ENCODE assay signal across 31 mouse cellular contexts in the genomic region with DNA sequence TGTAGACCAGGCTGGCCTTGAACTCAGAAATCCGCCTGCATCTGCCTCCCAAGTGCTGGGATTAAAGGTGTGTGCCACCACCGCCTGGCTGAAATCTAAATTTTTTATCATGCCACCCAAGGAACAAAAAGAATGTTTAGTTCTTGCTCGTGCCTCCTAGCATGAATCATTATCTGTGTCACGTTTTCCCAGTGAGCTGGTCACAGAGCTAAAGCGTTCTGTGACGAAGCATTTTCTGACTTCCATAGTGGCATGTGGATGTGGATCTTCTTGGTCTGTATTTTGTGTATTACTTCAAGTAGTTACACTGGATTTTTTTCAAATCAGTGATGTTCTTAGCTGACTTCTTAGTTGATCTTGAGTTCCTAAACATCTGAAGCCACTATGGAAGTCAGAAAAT. TPM values are rescaled to one million over a fixed set of nuclear protein-coding genes. Genes with fewer than 3 reads are reported as not detected.
DNase-seq lines count a peak whose midpoint lies in the region; ATAC-seq and TF ChIP-seq lines count a peak whose summit lies in the region.
"Had no signal": no experiment of that assay in that cellular context is flagged by ENCODE, and none has a peak within 500 bp of the region (broad histone marks: within the 10 kb centered on the region; RNA-seq: fewer than 3 reads in every experiment).

No protein-coding gene starts in this region.

- H3K27me3 ChIP-seq in heart, embryonic 10.5 days (ENCODE audit: insufficient read depth, poor library complexity, severe bottlenecking), result no peaks in the 10 kb centered on the region
- no peaks in the 10 kb centered on the region for H3K27me3 ChIP-seq in megakaryocyte, embryonic 14.5 days (replicated peaks)
- no peaks in the 10 kb centered on the region for H3K27me3 ChIP-seq in liver, embryonic 14.5 days (ENCODE audit: control insufficient read depth, insufficient read depth, low read length)
- H3K27me3 ChIP-seq in forebrain, embryonic 11.5 days (ENCODE audit: control insufficient read depth, insufficient read depth, low read length), result no peaks in the 10 kb centered on the region
- H3K27me3 ChIP-seq: forebrain, embryonic 12.5 days; hindbrain, embryonic 13.5 days; limb, embryonic 12.5 days had no signal

- TF ChIP-seq CTCF in liver, embryonic 14.5 days (IDR thresholded peaks at IDR 0.05; ENCODE audit: low read depth), result no peak

- H3K9me3 ChIP-seq in heart, embryonic 10.5 days, result no peaks in the 10 kb centered on the region
- H3K9me3 ChIP-seq in megakaryocyte, embryonic 14.5 days, result no peaks in the 10 kb centered on the region
- no peaks in the 10 kb centered on the region for H3K9me3 ChIP-seq in liver, embryonic 14.5 days (ENCODE audit: control insufficient read depth, low read length)
- no peaks in the 10 kb centered on the region for H3K9me3 ChIP-seq in forebrain, embryonic 11.5 days (ENCODE audit: control insufficient read depth, low read length)
- H3K9me3 ChIP-seq: forebrain, embryonic 12.5 days; G1E; hindbrain, embryonic 13.5 days; limb, embryonic 12.5 days had no signal

- peak overlapping the region; percentile 22; the same call in 1 of the 2 replicates for H3K27ac ChIP-seq in heart, embryonic 10.5 days
- peak overlapping the region; percentile 71 for H3K27ac ChIP-seq in liver, embryonic 14.5 days
- no peak overlapping the region for H3K27ac ChIP-seq in forebrain, embryonic 11.5 days (ENCODE audit: low read depth, low read length)
- H3K27ac ChIP-seq: forebrain, embryonic 12.5 days; hindbrain, embryonic 13.5 days; left cerebral cortex, adult 2 months; limb, embryonic 12.5 days had no signal

- WGBS in heart, embryonic 10.5 days, result 81% methylated on average over 6 of the region's 6 CpGs
- 66% methylated on average over 6 of the region's 6 CpGs for WGBS in liver, embryonic 14.5 days (ENCODE audit: insufficient replicate concordance)
- WGBS in forebrain, embryonic 11.5 days, result 93% methylated on average over 6 of the region's 6 CpGs

- ATAC-seq in megakaryocyte, adult 5-6 weeks (ENCODE audit: poor library complexity, severe bottlenecking), result no peak
- no peak for ATAC-seq in liver, embryonic 14.5 days (ENCODE audit: insufficient read depth)
- no peak for ATAC-seq in forebrain, embryonic 11.5 days (replicated peaks; ENCODE audit: low FRiP score)
- ATAC-seq: forebrain, postnatal 0 days; intestine, postnatal 0 days; lung, postnatal 0 days had no signal

- peaks cover 18% of the 10 kb centered on the region for H3K4me1 ChIP-seq in heart, embryonic 10.5 days
- peaks cover 63% of the 10 kb centered on the region for H3K4me1 ChIP-seq in megakaryocyte, embryonic 14.5 days
- H3K4me1 ChIP-seq in liver, embryonic 14.5 days (replicated peaks; ENCODE audit: control insufficient read depth in 2 of 2, insufficient read depth in 2 of 2, low read length in 1 of 2), result peaks cover 17 to 24% of the 10 kb centered on the region in 2 experiments
- peaks cover 7% of the 10 kb centered on the region; the same call in 1 of the 2 replicates for H3K4me1 ChIP-seq in forebrain, embryonic 11.5 days (replicated peaks; ENCODE audit: control insufficient read depth, insufficient read depth, low read length)

- peak overlapping the region; percentile 91 for H3K4me2 ChIP-seq in liver, embryonic 14.5 days (ENCODE audit: low read depth)
- no peak overlapping the region for H3K4me2 ChIP-seq in forebrain, embryonic 11.5 days (ENCODE audit: low read depth, low read length, severe bottlenecking)

- no peak overlapping the region for H3K4me3 ChIP-seq in heart, embryonic 10.5 days
- peak overlapping the region; percentile 86 for H3K4me3 ChIP-seq in megakaryocyte, embryonic 14.5 days (replicated peaks)
- peak overlapping the region in 1 of 2 experiments; percentile 83; a peak in 2 of 4 replicates for H3K4me3 ChIP-seq in liver, embryonic 14.5 days (ENCODE audit: insufficient read depth in 1 of 2, low read depth in 2 of 2, low read length in 2 of 2)
- no peak overlapping the region for H3K4me3 ChIP-seq in forebrain, embryonic 11.5 days (ENCODE audit: low read depth, low read length)
- H3K4me3 ChIP-seq: forebrain, embryonic 12.5 days had no signal

- peaks cover 37% of the 10 kb centered on the region for H3K36me3 ChIP-seq in heart, embryonic 10.5 days
- H3K36me3 ChIP-seq in megakaryocyte, embryonic 14.5 days (replicated peaks; ENCODE audit: low read length), result peaks cover 66% of the 10 kb centered on the region
- peaks cover 42% of the 10 kb centered on the region for H3K36me3 ChIP-seq in liver, embryonic 14.5 days (replicated peaks; ENCODE audit: control insufficient read depth, insufficient read depth, low read depth)
- peaks cover 3% of the 10 kb centered on the region; the same call in 1 of the 2 replicates for H3K36me3 ChIP-seq in forebrain, embryonic 11.5 days (ENCODE audit: control insufficient read depth, insufficient read depth, low read length)

- no peak for TF ChIP-seq EP300 in liver, embryonic 14.5 days (IDR thresholded peaks at IDR 0.05; ENCODE audit: low read depth)

- H3K9ac ChIP-seq in liver, embryonic 14.5 days (replicated peaks), result peak overlapping the region; percentile 73
- no peak overlapping the region for H3K9ac ChIP-seq in forebrain, embryonic 11.5 days (ENCODE audit: low read length)
- H3K9ac ChIP-seq: forebrain, embryonic 12.5 days; forebrain, postnatal 0 days had no signal

- DNase-seq in heart, embryonic 10.5 days (ENCODE audit: low spot score), result no peak
- DNase-seq in heart, postnatal 36 days, result no peak
- DNase-seq in liver, embryonic 14.5 days (ENCODE audit: low read depth in 3 of 3, low spot score in 3 of 3), result peak in 1 of 3 experiments; percentile 57
- DNase-seq in cerebellum, adult 9-11 months, result no peak
- DNase-seq in T-cell, adult 2 months (ENCODE audit: low spot score), result no peak
- no peak for DNase-seq in forebrain, embryonic 11.5 days (ENCODE audit: low spot score)
- DNase-seq: adrenal gland, postnatal 25 days; cerebellum, adult 11-12 months; cerebellum, postnatal 14 days; forebrain, postnatal 0 days; heart, postnatal 4 days; kidney, adult 9 months; kidney, postnatal 25 days; lung, adult 18-20 months; lung, postnatal 4 days; midbrain, embryonic 14.5 days; thymus, adult 2 months; thymus, postnatal 36 days had no signal

- intact Hi-C loops in heart, postnatal 36 days (cut with DNase I), result loop anchor here (2.0 to 5.0 kb wide), 2 partner anchors 72 to 76 kb away; a partner anchor contains a TSS

RNA-seq across cellular contexts. Expression of a gene that starts 1.6 kb away (rescaled TPM):
- not detected in 2 replicates for polyA plus RNA-seq in heart, embryonic 10.5 days (2016; fragmentation: Nextera tagmentation; extraction: Ambion mirVana)
- not detected for total RNA-seq in heart, postnatal 36 days (2021)
- not detected in 2 replicates for polyA plus RNA-seq in megakaryocyte, embryonic 14.5 days (2012; ENCODE audit: insufficient read depth, low replicate concordance)
- total RNA-seq in megakaryocyte, adult 5-6 weeks (2015), result 0.32 and 0.45 TPM in 2 replicates
- total RNA-seq in megakaryocyte, adult 5-6 weeks (2017), result not detected in 2 replicates
- polyA plus RNA-seq in liver, embryonic 14.5 days (2012; rRNA removed), result 0.48 and 1.6 TPM in 2 replicates
- 0.10 and 0.34 TPM in 2 replicates for polyA plus RNA-seq in liver, embryonic 14.5 days (2014; fragmentation: Nextera tagmentation; extraction: Ambion mirVana)
- polyA plus RNA-seq in forebrain, embryonic 11.5 days (2014; fragmentation: Nextera tagmentation; extraction: Ambion mirVana), result 0.17 and 0.63 TPM in 2 replicates
- total RNA-seq: monocyte, adult 5-6 weeks had no signal
- polyA plus RNA-seq: C2C12; embryonic facial prominence, embryonic 11.5 days; forebrain, embryonic 12.5 days; lung, postnatal 0 days; midbrain, embryonic 14.5 days had no signal

RNA-seq across cellular contexts. Expression of a gene that starts 1.6 kb away (rescaled TPM):
- polyA plus RNA-seq in heart, embryonic 10.5 days (2016; fragmentation: Nextera tagmentation; extraction: Ambion mirVana), result 20.3 and 20.8 TPM in 2 replicates
- 10 to 100 TPM; 12.4 to 14.0 TPM for total RNA-seq in heart, postnatal 36 days (2021)
- 2.8 and 3.6 TPM in 2 replicates for polyA plus RNA-seq in megakaryocyte, embryonic 14.5 days (2012; ENCODE audit: insufficient read depth, low replicate concordance)
- total RNA-seq in megakaryocyte, adult 5-6 weeks (2015), result 19.2 and 20.2 TPM in 2 replicates
- total RNA-seq in megakaryocyte, adult 5-6 weeks (2017), result 17.8 TPM in 2 replicates
- 11.0 and 11.4 TPM in 2 replicates for polyA plus RNA-seq in liver, embryonic 14.5 days (2012; rRNA removed)
- polyA plus RNA-seq in liver, embryonic 14.5 days (2014; fragmentation: Nextera tagmentation; extraction: Ambion mirVana), result 12.8 and 15.3 TPM in 2 replicates
- polyA plus RNA-seq in forebrain, embryonic 11.5 days (2014; fragmentation: Nextera tagmentation; extraction: Ambion mirVana), result 22.1 and 22.8 TPM in 2 replicates

RNA-seq across cellular contexts. Expression of a gene that starts 1.7 kb away (rescaled TPM):
- polyA plus RNA-seq in heart, embryonic 10.5 days (2016; fragmentation: Nextera tagmentation; extraction: Ambion mirVana), result 25.7 and 25.8 TPM in 2 replicates
- 1 to 10 TPM; 6.5 to 9.2 TPM for total RNA-seq in heart, postnatal 36 days (2021)
- polyA plus RNA-seq in megakaryocyte, embryonic 14.5 days (2012; ENCODE audit: insufficient read depth, low replicate concordance), result 3.1 and 10.5 TPM in 2 replicates
- total RNA-seq in megakaryocyte, adult 5-6 weeks (2015), result 33.1 and 37.1 TPM in 2 replicates
- total RNA-seq in megakaryocyte, adult 5-6 weeks (2017), result 23.4 and 24.5 TPM in 2 replicates
- 9.7 and 11.5 TPM in 2 replicates for polyA plus RNA-seq in liver, embryonic 14.5 days (2012; rRNA removed)
- 24.9 and 27.4 TPM in 2 replicates for polyA plus RNA-seq in liver, embryonic 14.5 days (2014; fragmentation: Nextera tagmentation; extraction: Ambion mirVana)
- 39.3 and 45.7 TPM in 2 replicates for polyA plus RNA-seq in forebrain, embryonic 11.5 days (2014; fragmentation: Nextera tagmentation; extraction: Ambion mirVana)

RNA-seq across cellular contexts. Expression of a gene that starts 19.6 kb away (rescaled TPM):
- polyA plus RNA-seq in heart, embryonic 10.5 days (2016; fragmentation: Nextera tagmentation; extraction: Ambion mirVana), result 8.2 and 9.5 TPM in 2 replicates
- total RNA-seq in heart, postnatal 36 days (2021), result 100 to 1,000 TPM; 100 to 114 TPM
- polyA plus RNA-seq in megakaryocyte, embryonic 14.5 days (2012; ENCODE audit: insufficient read depth, low replicate concordance), result 23.3 and 49.7 TPM in 2 replicates
- 287 and 324 TPM in 2 replicates for total RNA-seq in megakaryocyte, adult 5-6 weeks (2015)
- 142 and 182 TPM in 2 replicates for total RNA-seq in megakaryocyte, adult 5-6 weeks (2017)
- 22.4 and 22.7 TPM in 2 replicates for polyA plus RNA-seq in liver, embryonic 14.5 days (2012; rRNA removed)
- 17.1 and 18.9 TPM in 2 replicates for polyA plus RNA-seq in liver, embryonic 14.5 days (2014; fragmentation: Nextera tagmentation; extraction: Ambion mirVana)
- polyA plus RNA-seq in forebrain, embryonic 11.5 days (2014; fragmentation: Nextera tagmentation; extraction: Ambion mirVana), result 17.2 and 17.6 TPM in 2 replicates

RNA-seq across cellular contexts. Expression of a gene that starts 21.4 kb away (rescaled TPM):
- polyA plus RNA-seq in heart, embryonic 10.5 days (2016; fragmentation: Nextera tagmentation; extraction: Ambion mirVana), result 0.13 and 1.4 TPM in 2 replicates
- total RNA-seq in heart, postnatal 36 days (2021), result not detected
- not detected in 2 replicates for polyA plus RNA-seq in megakaryocyte, embryonic 14.5 days (2012; ENCODE audit: insufficient read depth, low replicate concordance)
- 0.30 and 0.76 TPM in 2 replicates for total RNA-seq in megakaryocyte, adult 5-6 weeks (2015)
- total RNA-seq in megakaryocyte, adult 5-6 weeks (2017), result 0.22 and 2.5 TPM in 2 replicates
- 2.0 and 3.2 TPM in 2 replicates for polyA plus RNA-seq in liver, embryonic 14.5 days (2012; rRNA removed)
- polyA plus RNA-seq in liver, embryonic 14.5 days (2014; fragmentation: Nextera tagmentation; extraction: Ambion mirVana), result 1.5 and 1.7 TPM in 2 replicates
- polyA plus RNA-seq in forebrain, embryonic 11.5 days (2014; fragmentation: Nextera tagmentation; extraction: Ambion mirVana), result 0.43 TPM in 1 of 2 replicates, not detected in the other
- total RNA-seq: forebrain, postnatal 0 days; gastrocnemius, adult 8-10 months; heart, postnatal 4 days had no signal
- polyA plus RNA-seq: embryonic facial prominence, embryonic 11.5 days; forebrain, postnatal 0 days; G1E; limb, embryonic 12.5 days had no signal
